Mouse (Mus musculus) brain, embryonic 14.5 days (tissue): ENCODE data around the gene Vps9d1.

Source experiments
- CTCF ChIP-seq: fragments of 200-500 bp; IDR thresholded peaks from 2 replicates; pipeline ENCODE4 v1.5.1; 2012; ENCODE audit warnings: inconsistent platforms, mild to moderate bottlenecking, moderate library complexity, borderline replicate concordance; ENCODE audit not compliant: insufficient read depth, insufficient read length; ENCODE audit errors: extremely low read depth
- POLR2A ChIP-seq: fragments of 200-500 bp; IDR thresholded peaks from 2 replicates; pipeline ENCODE4 v1.6.1; 2012; ENCODE audit warnings: mild to moderate bottlenecking, inconsistent platforms, borderline replicate concordance; ENCODE audit not compliant: poor library complexity, insufficient read depth, insufficient read length, severe bottlenecking; ENCODE audit errors: extremely low read depth

- TF ChIP-seq CTCF (no peak), POLR2A (no peak)
Observed at GRCm38 (mm10) chr8:123193771-123194170, 60.4 kb downstream of the Vps9d1 start.
